Mouse (Mus musculus): Measurements from ENCODE around the gene Ints3.

GRCm38 (mm10) chr3:90420696-90421095, 12.7 kb downstream of the Ints3 start:
- TF ChIP-seq CTCF (IDR thresholded peaks at IDR 0.05; ENCODE audit: borderline replicate concordance, extremely low read depth, insufficient read depth, insufficient read length): no peak
- no peak for TF ChIP-seq POLR2A (IDR thresholded peaks at IDR 0.05; ENCODE audit: borderline replicate concordance, extremely low read depth, insufficient read depth, insufficient read length, poor library complexity, severe bottlenecking)
